Mouse (Mus musculus) CH12.LX (cell line): ENCODE measurements at regions not wholly inside any gene's neighbourhood (a gene's known extent, or its start where the extent isn't known, plus 50 kb on each side); places are given as distances from the start of the nearest gene placed in this dataset.

ENCODE experiments used
- DNase-seq: peaks from one replicate; pipeline ENCODE4 v3.0.0-alpha.2; 2013; ENCODE audit errors: extremely low read depth
- H3K27ac ChIP-seq: 2 replicates; pipeline ENCODE4 v1.5.1; 2012; ENCODE audit warnings: low read depth, mild to moderate bottlenecking, control low read depth, moderate library complexity; ENCODE audit not compliant: insufficient read depth
- H3K27me3 ChIP-seq: replicated peaks from 2 replicates; pipeline ENCODE3; 2012; ENCODE audit warnings: inconsistent platforms
- H3K36me3 ChIP-seq, 2 experiments: replicated peaks in 1 of 2; 2 replicates each; pipeline versions ENCODE3 to v1.6.1; 2012; ENCODE audit warnings: inconsistent platforms in 1 of 2, low read length in 1 of 2, mild to moderate bottlenecking in 1 of 2, mixed read lengths in 1 of 2, moderate library complexity in 1 of 2; ENCODE audit not compliant: control insufficient read depth in 1 of 2, insufficient read depth in 1 of 2
- H3K4me1 ChIP-seq, 2 experiments: 2 replicates each; pipeline ENCODE4 v1.6.1; 2012; ENCODE audit warnings: inconsistent platforms in 1 of 2, moderate library complexity in 1 of 2; ENCODE audit not compliant: insufficient read depth in 2 of 2, control insufficient read depth in 1 of 2
- H3K4me2 ChIP-seq: 2 replicates; pipeline ENCODE4 v1.6.1; 2012; ENCODE audit warnings: low read depth, mild to moderate bottlenecking, control low read depth; ENCODE audit not compliant: poor library complexity, insufficient read depth, severe bottlenecking
- H3K4me3 ChIP-seq, 3 experiments: fragments of 150-350 bp in 1 of 3; sonication (generic) in 1 of 3; replicated peaks in 1 of 3; 2 replicates each; pipeline versions ENCODE3 to v1.5.1; 2011 to 2012; ENCODE audit warnings: low read depth in 2 of 3, low read length in 2 of 3, mild to moderate bottlenecking in 2 of 3, moderate library complexity in 2 of 3, control low read depth in 1 of 3, improper control_type of control experiment in 1 of 3, inconsistent platforms in 1 of 3, mixed read lengths in 1 of 3; ENCODE audit not compliant: poor library complexity in 1 of 3
- H3K79me2 ChIP-seq: replicated peaks from 2 replicates; pipeline ENCODE4 v1.6.1; 2012; ENCODE audit warnings: mild to moderate bottlenecking, moderate library complexity; ENCODE audit not compliant: control insufficient read depth, poor library complexity, insufficient read depth, severe bottlenecking; ENCODE audit errors: extremely low read depth
- H3K9ac ChIP-seq: 2 replicates; pipeline ENCODE4 v1.6.1; 2012; ENCODE audit warnings: low read depth, mild to moderate bottlenecking, control low read depth, moderate library complexity; ENCODE audit not compliant: insufficient read depth
- H3K9me3 ChIP-seq: replicated peaks from 2 replicates; pipeline ENCODE3; 2012; ENCODE audit warnings: low read length, inconsistent platforms, mixed read lengths
- CHD2 ChIP-seq: IDR thresholded peaks from 2 replicates; pipeline ENCODE4 v1.6.1; 2011; ENCODE audit warnings: low read length, improper control_type of control experiment
- CTCF ChIP-seq, 2 experiments: IDR thresholded peaks in 1 of 2; conservative IDR thresholded peaks in 1 of 2; 2 replicates each; pipeline ENCODE4 v1.5.1; 2011 to 2012; ENCODE audit warnings: low read depth in 2 of 2, low read length in 2 of 2, improper control_type of control experiment in 1 of 2, inconsistent platforms in 1 of 2, mild to moderate bottlenecking in 1 of 2, moderate library complexity in 1 of 2
- EP300 ChIP-seq: IDR thresholded peaks from 2 replicates; pipeline ENCODE4 v1.6.1; 2011; ENCODE audit warnings: low read length, improper control_type of control experiment
- ETS1 ChIP-seq: conservative IDR thresholded peaks from 2 replicates; pipeline ENCODE4 v1.6.1; 2012; ENCODE audit warnings: low read depth, mild to moderate bottlenecking, inconsistent platforms, low read length, improper control_type of control experiment, moderate library complexity
- HCFC1 ChIP-seq: IDR thresholded peaks from 2 replicates; pipeline ENCODE4 v1.6.1; 2012; ENCODE audit warnings: low read depth, mild to moderate bottlenecking, inconsistent platforms, low read length, improper control_type of control experiment
- IRF4 ChIP-seq: IDR thresholded peaks from 2 replicates; pipeline ENCODE4 v1.6.1; 2014; ENCODE audit warnings: low read depth, mild to moderate bottlenecking, inconsistent platforms, low read length, improper control_type of control experiment
- JUN ChIP-seq: IDR thresholded peaks from 2 replicates; pipeline ENCODE4 v1.6.1; 2011; ENCODE audit warnings: low read depth, mild to moderate bottlenecking, low read length, improper control_type of control experiment, moderate library complexity; ENCODE audit not compliant: insufficient read depth
- JUND ChIP-seq: conservative IDR thresholded peaks from 2 replicates; pipeline ENCODE4 v1.6.1; 2011; ENCODE audit warnings: low read depth, low read length, improper control_type of control experiment
- MAX ChIP-seq: IDR thresholded peaks from 2 replicates; pipeline ENCODE4 v1.6.1; 2011; ENCODE audit warnings: low read length, improper control_type of control experiment
- MAZ ChIP-seq: IDR thresholded peaks from 2 replicates; pipeline ENCODE4 v1.6.1; 2012; ENCODE audit warnings: low read depth, mild to moderate bottlenecking, inconsistent platforms, low read length, improper control_type of control experiment, moderate library complexity
- MEF2A ChIP-seq: IDR thresholded peaks from 2 replicates; pipeline ENCODE4 v1.6.1; 2014; ENCODE audit warnings: low read depth, mild to moderate bottlenecking, inconsistent platforms, low read length, improper control_type of control experiment, borderline replicate concordance
- MXI1 ChIP-seq: IDR thresholded peaks from 2 replicates; pipeline ENCODE4 v1.6.1; 2011; ENCODE audit warnings: mild to moderate bottlenecking, low read depth, low read length, improper control_type of control experiment
- MYC ChIP-seq: IDR thresholded peaks from 2 replicates; pipeline ENCODE4 v1.6.1; 2011; ENCODE audit warnings: low read depth, mild to moderate bottlenecking, improper control_type of control experiment, low read length
- NELFE ChIP-seq: IDR thresholded peaks from 2 replicates; pipeline ENCODE4 v1.6.1; 2011; ENCODE audit warnings: low read depth, low read length, improper control_type of control experiment
- PAX5 ChIP-seq: IDR thresholded peaks from 2 replicates; pipeline ENCODE4 v1.6.1; 2012; ENCODE audit warnings: low read length, inconsistent platforms, mixed read lengths
- TBP ChIP-seq: conservative IDR thresholded peaks from 2 replicates; pipeline ENCODE4 v1.6.1; 2011; ENCODE audit warnings: low read depth, low read length, improper control_type of control experiment
- TCF12 ChIP-seq: IDR thresholded peaks from 2 replicates; pipeline ENCODE4 v1.6.1; 2014; ENCODE audit warnings: low read depth, mild to moderate bottlenecking, inconsistent platforms, low read length, improper control_type of control experiment
- UBTF ChIP-seq: IDR thresholded peaks from 2 replicates; pipeline ENCODE4 v1.6.1; 2012; ENCODE audit warnings: low read depth, mild to moderate bottlenecking, inconsistent platforms, low read length, improper control_type of control experiment, moderate library complexity
- USF1 ChIP-seq: IDR thresholded peaks from 2 replicates; pipeline ENCODE4 v1.6.1; 2014; ENCODE audit warnings: low read depth, mild to moderate bottlenecking, inconsistent platforms, low read length, improper control_type of control experiment
- ZC3H11A ChIP-seq: IDR thresholded peaks from 2 replicates; pipeline ENCODE4 v1.6.1; 2012; ENCODE audit warnings: low read depth, mild to moderate bottlenecking, inconsistent platforms, low read length, improper control_type of control experiment
- ZKSCAN1 ChIP-seq: IDR thresholded peaks from 2 replicates; pipeline ENCODE4 v1.6.1; 2012; ENCODE audit warnings: low read depth, inconsistent platforms, low read length, improper control_type of control experiment, borderline replicate concordance
- ZMIZ1 ChIP-seq: IDR thresholded peaks from 2 replicates; pipeline ENCODE4 v1.6.1; 2012; ENCODE audit warnings: low read depth, mild to moderate bottlenecking, inconsistent platforms, low read length, improper control_type of control experiment
- dilution Hi-C: fragments of 300-500 bp; cut with MboI; formaldehyde crosslinking; loops from 2 replicates; pipeline ENCODE4 v1.14.3; 2020; ENCODE audit warnings: low sequenced_read_pairs; ENCODE audit not compliant: extremely low pct_unique_long_range_greater_than_20kb, extremely low pct_ligation_motif_present
- in situ Hi-C: fragments of 300-500 bp; cut with MboI; formaldehyde crosslinking; loops from 3 replicates; pipeline ENCODE4 v1.14.3; 2019; ENCODE audit warnings: low sequenced_read_pairs, low pct_ligation_motif_present, low pct_unique_long_range_greater_than_20kb, mixed read lengths

- TF ChIP-seq ZKSCAN1, result no peak
- TF ChIP-seq ZC3H11A, result no peak
- peak; percentile 92 for TF ChIP-seq EP300
- peak; percentile 44; the same call in 1 of the 2 replicates for TF ChIP-seq MXI1
- TF ChIP-seq TCF12, result peak; percentile 99
- TF ChIP-seq JUN, result peak; percentile 85
- no peak for TF ChIP-seq PAX5
- no peak for TF ChIP-seq TBP
- TF ChIP-seq CHD2, result peak; percentile 80; the same call in 1 of the 2 replicates
- peak; percentile 59 for TF ChIP-seq MAX
- TF ChIP-seq MAZ, result peak; percentile 66; the same call in 1 of the 2 replicates
- 0 out of 2 replicates have a peak, but pooled peaks have one; percentile 49 for TF ChIP-seq ZMIZ1
- TF ChIP-seq JUND, result peak; percentile 91
- TF ChIP-seq, all 38 proteins: peak for 22
These were observed 314.6 kb downstream of the Bcor start (continued) for GRCm38 (mm10) chrX:11845566-11845965.

DNA sequence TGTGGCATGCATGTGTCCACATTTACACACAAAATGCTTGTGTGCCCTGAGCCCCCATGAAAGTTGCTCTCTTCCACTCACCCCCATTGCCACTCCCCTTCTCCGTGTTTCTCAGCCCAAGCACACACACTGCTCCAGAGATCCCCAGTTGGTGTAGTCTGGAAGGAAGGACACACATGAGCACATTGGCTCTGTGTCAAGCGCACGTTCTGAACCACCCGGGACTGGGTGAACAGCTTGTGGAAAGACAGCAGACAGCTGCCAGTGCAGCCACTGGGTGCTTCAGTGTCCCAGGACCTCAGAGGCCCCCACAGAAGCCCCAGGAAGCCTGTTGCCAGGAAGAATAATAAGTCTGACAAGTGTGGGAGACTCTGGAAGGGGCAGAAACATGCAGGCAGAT, 304.2 kb downstream of the Bcor start:
- no peak for TF ChIP-seq USF1
- TF ChIP-seq CTCF (conservative IDR thresholded peaks at IDR 0.05 in 1 of 2, IDR thresholded peaks at IDR 0.05 in 1 of 2; ENCODE audit: low read depth in 2 of 2, low read length in 2 of 2), result no peak
- no peak for TF ChIP-seq MEF2A
- TF ChIP-seq HCFC1, result no peak
- TF ChIP-seq MYC, result no peak
- no peak for TF ChIP-seq MAX
- no peak for TF ChIP-seq ETS1
- TF ChIP-seq UBTF, result no peak
- TF ChIP-seq TCF12, result no peak
- TF ChIP-seq NELFE, result no peak
- TF ChIP-seq IRF4, result no peak
- TF ChIP-seq, all 38 proteins: peak for 0
- dilution Hi-C loops, result no loop called here
- DNase-seq, result no peak

More for the DNA sequence above, 304.2 kb downstream of the Bcor start:
- no peak overlapping the region for H3K4me3 ChIP-seq
- no peak overlapping the region for H3K4me2 ChIP-seq
- H3K9ac ChIP-seq, result no peak overlapping the region
- no peak overlapping the region for H3K27ac ChIP-seq
- H3K9me3 ChIP-seq, result no peaks in the 10 kb centered on the region
- H3K79me2 ChIP-seq, result no peaks in the 10 kb centered on the region
- peaks cover 3 to 4% of the 10 kb centered on the region in 2 experiments; a peak in 2 of 4 replicates for H3K4me1 ChIP-seq
- H3K27me3 ChIP-seq, result no peaks in the 10 kb centered on the region
- in situ Hi-C loops, result no loop called here
- H3K36me3 ChIP-seq, result no peaks in the 10 kb centered on the region
